Comparison of ENCODE assay signal across 31 mouse cellular contexts in the genomic region with DNA sequence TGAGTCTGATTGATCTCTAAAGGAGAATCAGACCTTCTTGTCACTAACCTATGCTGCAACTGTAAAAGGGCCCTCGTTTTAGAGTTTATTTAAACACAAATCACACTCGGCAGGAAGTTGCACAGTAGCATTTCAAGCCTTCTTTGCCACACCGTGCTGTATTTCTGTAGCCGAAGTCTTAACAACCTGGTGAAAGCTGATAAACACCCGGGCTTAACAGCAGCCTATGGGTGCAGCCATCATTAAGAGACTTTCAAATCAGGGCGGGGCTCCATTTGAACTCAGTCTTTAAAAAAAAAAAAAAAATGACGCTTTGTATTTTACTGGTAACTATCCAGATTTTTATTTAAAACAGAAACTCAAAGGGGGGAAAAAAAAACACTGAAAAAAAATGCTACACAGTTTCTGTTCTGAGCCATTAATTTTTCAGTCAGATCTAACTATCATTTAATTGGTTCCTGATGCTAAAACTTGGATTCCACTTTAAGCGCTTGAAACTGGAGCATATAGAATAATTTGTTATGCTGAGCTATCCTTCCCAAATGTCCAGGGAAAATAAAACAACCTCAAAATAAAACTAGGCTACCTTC. TPM values are rescaled to one million over a fixed set of nuclear protein-coding genes. Genes with fewer than 3 reads are reported as not detected.
A peak's percentile ranks its signal among the peaks of the same experiment; 100 is the strongest.
DNase-seq lines count a peak whose midpoint lies in the region; ATAC-seq and TF ChIP-seq lines count a peak whose summit lies in the region.
"Had no signal": no experiment of that assay in that cellular context is flagged by ENCODE, and none has a peak within 500 bp of the region (broad histone marks: within the 10 kb centered on the region; RNA-seq: fewer than 3 reads in every experiment).

No protein-coding gene starts in this region.

- H3K9me3 ChIP-seq in heart, postnatal 0 days (replicated peaks; ENCODE audit: control insufficient read depth, low read length): no peaks in the 10 kb centered on the region
- H3K9me3 ChIP-seq in embryonic facial prominence, embryonic 13.5 days: no peaks in the 10 kb centered on the region
- H3K9me3 ChIP-seq in embryonic facial prominence, embryonic 14.5 days (ENCODE audit: control insufficient read depth, low read length): no peaks in the 10 kb centered on the region
- H3K9me3 ChIP-seq in limb, embryonic 12.5 days: no peaks in the 10 kb centered on the region
- no peaks in the 10 kb centered on the region for H3K9me3 ChIP-seq in neural tube, embryonic 15.5 days (replicated peaks)
- H3K9me3 ChIP-seq: embryonic facial prominence, embryonic 15.5 days; forebrain, embryonic 12.5 days; hindbrain, embryonic 10.5 days; hindbrain, embryonic 15.5 days; midbrain, embryonic 12.5 days had no signal

- no peaks in the 10 kb centered on the region for H3K36me3 ChIP-seq in heart, postnatal 0 days (replicated peaks; ENCODE audit: control insufficient read depth, insufficient read depth, low read length)
- no peaks in the 10 kb centered on the region for H3K36me3 ChIP-seq in embryonic facial prominence, embryonic 13.5 days
- H3K36me3 ChIP-seq in embryonic facial prominence, embryonic 14.5 days (ENCODE audit: control insufficient read depth, insufficient read depth, low read length): no peaks in the 10 kb centered on the region
- H3K36me3 ChIP-seq in limb, embryonic 12.5 days: no peaks in the 10 kb centered on the region
- H3K36me3 ChIP-seq in neural tube, embryonic 15.5 days: no peaks in the 10 kb centered on the region
- H3K36me3 ChIP-seq: embryonic facial prominence, embryonic 15.5 days; forebrain, embryonic 12.5 days; hindbrain, embryonic 10.5 days; hindbrain, embryonic 15.5 days; midbrain, embryonic 12.5 days had no signal

- H3K27ac ChIP-seq in heart, postnatal 0 days (ENCODE audit: low read depth): no peak overlapping the region
- H3K27ac ChIP-seq in embryonic facial prominence, embryonic 13.5 days: no peak overlapping the region
- no peak overlapping the region for H3K27ac ChIP-seq in embryonic facial prominence, embryonic 14.5 days (replicated peaks; ENCODE audit: low read depth, low read length)
- H3K27ac ChIP-seq in limb, embryonic 12.5 days: no peak overlapping the region
- H3K27ac ChIP-seq in neural tube, embryonic 15.5 days (replicated peaks): no peak overlapping the region
- H3K27ac ChIP-seq: embryonic facial prominence, embryonic 15.5 days; forebrain, embryonic 12.5 days; hindbrain, embryonic 10.5 days; hindbrain, embryonic 15.5 days; liver, embryonic 14.5 days; midbrain, embryonic 12.5 days had no signal

- WGBS in heart, postnatal 0 days: 27% methylated on average over 8 of the region's 8 CpGs
- 27% methylated on average over 8 of the region's 8 CpGs for WGBS in embryonic facial prominence, embryonic 13.5 days
- WGBS in embryonic facial prominence, embryonic 14.5 days: 24% methylated on average over 8 of the region's 8 CpGs
- 12% methylated on average over 8 of the region's 8 CpGs for WGBS in limb, embryonic 12.5 days
- 64% methylated on average over 8 of the region's 8 CpGs for whole genome bisulfite sequencing in neural tube, embryonic 15.5 days

- H3K4me1 ChIP-seq in heart, postnatal 0 days (ENCODE audit: control insufficient read depth, insufficient read depth): no peaks in the 10 kb centered on the region
- H3K4me1 ChIP-seq in embryonic facial prominence, embryonic 13.5 days: peaks cover 14% of the 10 kb centered on the region
- 0 out of 2 replicates have a peak, but pooled peaks cover 11% of the 10 kb centered on the region for H3K4me1 ChIP-seq in embryonic facial prominence, embryonic 14.5 days (ENCODE audit: control insufficient read depth, insufficient read depth, low read length)
- peaks cover 8% of the 10 kb centered on the region for H3K4me1 ChIP-seq in limb, embryonic 12.5 days (replicated peaks)
- no peaks in the 10 kb centered on the region for H3K4me1 ChIP-seq in neural tube, embryonic 15.5 days
- H3K4me1 ChIP-seq: forebrain, embryonic 12.5 days; hindbrain, embryonic 10.5 days; hindbrain, embryonic 15.5 days; midbrain, embryonic 12.5 days had no signal

- no peak overlapping the region for H3K9ac ChIP-seq in heart, postnatal 0 days (replicated peaks; ENCODE audit: low read depth, low read length)
- H3K9ac ChIP-seq in embryonic facial prominence, embryonic 13.5 days: no peak overlapping the region
- no peak overlapping the region for H3K9ac ChIP-seq in embryonic facial prominence, embryonic 14.5 days (ENCODE audit: low read depth, low read length)
- H3K9ac ChIP-seq in limb, embryonic 12.5 days (replicated peaks): no peak overlapping the region
- H3K9ac ChIP-seq in neural tube, embryonic 15.5 days (replicated peaks): no peak overlapping the region
- H3K9ac ChIP-seq: embryonic facial prominence, embryonic 15.5 days; forebrain, embryonic 12.5 days; hindbrain, embryonic 15.5 days; liver, embryonic 14.5 days; midbrain, embryonic 12.5 days had no signal

- intact Hi-C loops in heart, postnatal 10 days (cut with DNase I): no loop called here

- no peak for ATAC-seq in heart, postnatal 0 days (ENCODE audit: insufficient read depth, low read depth)
- no peak for ATAC-seq in embryonic facial prominence, embryonic 13.5 days (ENCODE audit: insufficient number of reproducible peaks, insufficient read depth, low FRiP score, low TSS enrichment, low read depth)
- no peak for ATAC-seq in embryonic facial prominence, embryonic 14.5 days (ENCODE audit: low read depth)
- no peak; the same call in 1 of the 2 replicates for ATAC-seq in limb, embryonic 12.5 days (ENCODE audit: insufficient number of reproducible peaks, insufficient read depth, low FRiP score, low TSS enrichment, low read depth)
- no peak for ATAC-seq in neural tube, embryonic 15.5 days (ENCODE audit: low FRiP score)
- ATAC-seq in megakaryocyte, adult 5-6 weeks (ENCODE audit: poor library complexity, severe bottlenecking): no peak

- no peaks in the 10 kb centered on the region for H3K27me3 ChIP-seq in heart, postnatal 0 days (ENCODE audit: control insufficient read depth, insufficient read depth, low read length)
- peaks cover 12% of the 10 kb centered on the region for H3K27me3 ChIP-seq in embryonic facial prominence, embryonic 13.5 days
- H3K27me3 ChIP-seq in embryonic facial prominence, embryonic 14.5 days (replicated peaks; ENCODE audit: control insufficient read depth, insufficient read depth, low read length): no peaks in the 10 kb centered on the region; the same call in 1 of the 2 replicates
- H3K27me3 ChIP-seq in limb, embryonic 12.5 days: peaks cover 3% of the 10 kb centered on the region; the same call in 1 of the 2 replicates
- H3K27me3 ChIP-seq in neural tube, embryonic 15.5 days (replicated peaks): no peaks in the 10 kb centered on the region
- H3K27me3 ChIP-seq: embryonic facial prominence, embryonic 15.5 days; forebrain, embryonic 12.5 days; hindbrain, embryonic 15.5 days; midbrain, embryonic 12.5 days had no signal

- H3K4me2 ChIP-seq in heart, postnatal 0 days (ENCODE audit: low read depth, low read length): 0 out of 2 replicates have a peak overlapping the region, but pooled peaks have one; percentile 3
- 0 out of 2 replicates have a peak overlapping the region, but pooled peaks have one; percentile 26 for H3K4me2 ChIP-seq in embryonic facial prominence, embryonic 13.5 days
- no peak overlapping the region for H3K4me2 ChIP-seq in embryonic facial prominence, embryonic 14.5 days (ENCODE audit: low read depth, low read length)
- peak overlapping the region; percentile 17; the same call in 1 of the 2 replicates for H3K4me2 ChIP-seq in limb, embryonic 12.5 days
- H3K4me2 ChIP-seq in neural tube, embryonic 15.5 days: no peak overlapping the region
- H3K4me2 ChIP-seq: embryonic facial prominence, embryonic 15.5 days; forebrain, embryonic 12.5 days; hindbrain, embryonic 15.5 days; midbrain, embryonic 12.5 days had no signal

- TF ChIP-seq CTCF in heart, postnatal 0 days (IDR thresholded peaks at IDR 0.05; ENCODE audit: low read depth): no peak

- no peak for DNase-seq in heart, postnatal 0 days (ENCODE audit: low spot score)
- DNase-seq in heart, postnatal 10 days: no peak
- peak; percentile 78 for DNase-seq in embryonic facial prominence, embryonic 14.5 days (ENCODE audit: low spot score)
- DNase-seq: adrenal gland, postnatal 36 days; B cell, adult 2 months; cerebellum, adult 18-20 months; cerebellum, postnatal 14 days; gastrocnemius, postnatal 10 days; kidney, adult 9 months; kidney, postnatal 14 days; layer of hippocampus, adult 9-11 months; liver; lung, adult 2 months; lung, postnatal 14 days; retina, postnatal 1 day; right cerebral cortex, postnatal 25 days; thymus, adult 18-20 months; thymus, postnatal 25 days had no signal

- H3K4me3 ChIP-seq in heart, postnatal 0 days (ENCODE audit: low read depth, low read length): no peak overlapping the region
- no peak overlapping the region for H3K4me3 ChIP-seq in embryonic facial prominence, embryonic 13.5 days
- H3K4me3 ChIP-seq in embryonic facial prominence, embryonic 14.5 days (ENCODE audit: low read depth, low read length): no peak overlapping the region
- H3K4me3 ChIP-seq in limb, embryonic 12.5 days (replicated peaks): no peak overlapping the region
- no peak overlapping the region for H3K4me3 ChIP-seq in neural tube, embryonic 15.5 days (replicated peaks)
- H3K4me3 ChIP-seq: embryonic facial prominence, embryonic 15.5 days; forebrain, embryonic 12.5 days; hindbrain, embryonic 10.5 days; hindbrain, embryonic 15.5 days; midbrain, embryonic 12.5 days had no signal

- TF ChIP-seq EP300 in heart, postnatal 0 days (IDR thresholded peaks at IDR 0.05; ENCODE audit: low read depth): no peak

RNA-seq across cellular contexts. Expression of gene Pitx2, which starts 48.5 kb away (rescaled TPM):
- 3.9 and 4.1 TPM in 2 replicates for total RNA-seq in heart, postnatal 0 days (2014; rRNA removed; ENCODE audit: low replicate concordance)
- polyA plus RNA-seq in heart, postnatal 0 days (2015; fragmentation: Nextera tagmentation; extraction: Ambion mirVana): 11.7 and 13.0 TPM in 2 replicates
- total RNA-seq in heart, postnatal 10 days (2021): 1 to 10 TPM; 1.4 to 1.6 TPM
- 62.5 and 65.6 TPM in 2 replicates for polyA plus RNA-seq in embryonic facial prominence, embryonic 13.5 days (2015; fragmentation: Nextera tagmentation; extraction: Ambion mirVana)
- 37.7 and 38.6 TPM in 2 replicates for polyA plus RNA-seq in embryonic facial prominence, embryonic 14.5 days (2014; fragmentation: Nextera tagmentation; extraction: Ambion mirVana)
- 34.8 and 35.6 TPM in 2 replicates for polyA plus RNA-seq in limb, embryonic 12.5 days (2016; fragmentation: Nextera tagmentation; extraction: Ambion mirVana)
- 5.1 and 5.2 TPM in 2 replicates for polyA plus RNA-seq in neural tube, embryonic 15.5 days (2015; fragmentation: Nextera tagmentation; extraction: Ambion mirVana)
- not detected in 2 replicates for total RNA-seq in megakaryocyte, adult 5-6 weeks (2015)
- not detected in 2 replicates for total RNA-seq in megakaryocyte, adult 5-6 weeks (2017)
- total RNA-seq: adrenal gland, postnatal 36 days; left cerebral cortex, adult 18-20 months; left cerebral cortex, postnatal 14 days had no signal
- polyA plus RNA-seq: cortical plate, adult 2 months had no signal

Comparison
In these comparisons a context has a peak if more than half of its experiments do, and no peak if none do; other contexts are left out.
1. H3K4me2 ChIP-seq: peak in heart, postnatal 0 days (single experiment), embryonic facial prominence, embryonic 13.5 days (single experiment) and limb, embryonic 12.5 days (single experiment); none in embryonic facial prominence, embryonic 14.5 days (single experiment) and neural tube, embryonic 15.5 days (single experiment).